Mouse (Mus musculus) liver, embryonic 14.5 days (tissue): ENCODE data around the gene Rpp40.

Experiments used
- CTCF ChIP-seq: IDR thresholded peaks from 2 replicates; pipeline ENCODE4 v1.5.1; 2016; ENCODE audit warnings: antibody characterized with exemption, low read depth, control low read depth
- EP300 ChIP-seq: IDR thresholded peaks from 2 replicates; pipeline ENCODE4 v1.6.1; 2016; ENCODE audit warnings: antibody characterized with exemption, low read depth

- TF ChIP-seq CTCF (no peak), EP300 (no peak)
These were observed 34.8 kb upstream of the Rpp40 start for GRCm38 (mm10) chr13:35940934-35941333.
